Mouse (Mus musculus) ES-E14 (cell line): ENCODE data around the gene Islr. TPM values are rescaled to one million over a fixed set of nuclear protein-coding genes. Genes with fewer than 3 reads are reported as not detected.

Experiments
- DNase-seq: peaks from one replicate; pipeline ENCODE4 v3.0.0-alpha.2; 2013; ENCODE audit warnings: low read depth, low spot score
- H3K27ac ChIP-seq: 2 replicates; pipeline ENCODE4 v1.5.1; 2012; ENCODE audit warnings: low read depth, mild to moderate bottlenecking, low read length, moderate library complexity, mixed read lengths; ENCODE audit not compliant: poor library complexity, insufficient read depth, severe bottlenecking
- H3K36me3 ChIP-seq: 2 replicates; pipeline ENCODE4 v1.6.1; 2012; ENCODE audit warnings: mild to moderate bottlenecking, low read length, moderate library complexity, mixed read lengths; ENCODE audit not compliant: control insufficient read depth, poor library complexity, insufficient read depth, severe bottlenecking
- H3K4me1 ChIP-seq, 2 experiments: fragments of 150-350 bp in 1 of 2; sonication (generic) in 1 of 2; 2 replicates each; pipeline ENCODE4 v1.6.1; 2012; ENCODE audit warnings: low read length in 2 of 2, mild to moderate bottlenecking in 1 of 2, mixed read lengths in 1 of 2; ENCODE audit not compliant: control insufficient read depth in 2 of 2, insufficient read depth in 2 of 2, poor library complexity in 1 of 2
- H3K4me3 ChIP-seq, 2 experiments: fragments of 150-350 bp in 1 of 2; sonication (generic) in 1 of 2; 2 replicates each; pipeline ENCODE4 v1.5.1; 2012; ENCODE audit warnings: low read length in 2 of 2, low read depth in 1 of 2, mild to moderate bottlenecking in 1 of 2, mixed read lengths in 1 of 2; ENCODE audit not compliant: insufficient read depth in 1 of 2, poor library complexity in 1 of 2, severe bottlenecking in 1 of 2
- H3K9ac ChIP-seq: 2 replicates; pipeline ENCODE4 v1.6.1; 2012; ENCODE audit warnings: low read depth, mild to moderate bottlenecking, low read length, mixed read lengths; ENCODE audit not compliant: poor library complexity, insufficient read depth, severe bottlenecking
- H3K9me3 ChIP-seq: fragments of 150-350 bp; sonication (generic); 2 replicates; pipeline ENCODE4 v1.6.1; 2012; ENCODE audit warnings: low read depth, mild to moderate bottlenecking, low read length; ENCODE audit not compliant: control insufficient read depth, insufficient read depth
- CHD2 ChIP-seq: IDR thresholded peaks from 2 replicates; pipeline ENCODE4 v1.6.1; 2014; ENCODE audit warnings: mild to moderate bottlenecking, low read depth, low read length, inconsistent platforms
- HCFC1 ChIP-seq: IDR thresholded peaks from 2 replicates; pipeline ENCODE4 v1.6.1; 2012; ENCODE audit warnings: low read length, inconsistent platforms, borderline replicate concordance; ENCODE audit not compliant: insufficient read depth
- MAFK ChIP-seq: IDR thresholded peaks from 2 replicates; pipeline ENCODE4 v1.6.1; 2014; ENCODE audit warnings: mild to moderate bottlenecking, low read depth, low read length, inconsistent platforms; ENCODE audit not compliant: insufficient read depth
- ZC3H11A ChIP-seq: IDR thresholded peaks from 2 replicates; pipeline ENCODE4 v1.6.1; 2012; ENCODE audit warnings: low read depth, mild to moderate bottlenecking, inconsistent platforms, low read length, borderline replicate concordance
- ZNF384 ChIP-seq: IDR thresholded peaks from 2 replicates; pipeline ENCODE4 v1.6.1; 2012; ENCODE audit warnings: low read depth, low read length, inconsistent platforms
- in situ Hi-C, 2 experiments: fragments of 600-800 bp; cut with MboI; formaldehyde crosslinking; loops; one replicate each; pipeline ENCODE4 v1.15.1; 2025; ENCODE audit warnings: low sequenced_read_pairs in 2 of 2, inconsistent platforms in 1 of 2; ENCODE audit not compliant: unreplicated experiment in 2 of 2
- total RNA-seq: library from RNA; depleted of rRNA; stranded (reverse); fragments of 300-350 nt; gene quantifications from 2 replicates; pipeline ENCODE4 v1.2.3, GENCODE M21; 2012

Islr gene
- total RNA-seq, 1 experiment = 0.22 TPM

GRCm38 (mm10) chr9:58143419-58143818 lies 60.7 kb downstream of the Islr start:
- Histone ChIP-seq H3K36me3 (no peaks in the 10 kb centered on the region), H3K9ac (no peak overlapping the region), H3K9me3 (no peaks in the 10 kb centered on the region), H3K27ac (no peak overlapping the region), H3K4me3 (no peak overlapping the region), H3K4me1 (peaks cover 0 to 4% of the 10 kb centered on the region in 2 experiments; a peak in 1 of 4 replicates)
- TF ChIP-seq HCFC1 (no peak), ZC3H11A (no peak), ZNF384 (no peak), CHD2 (no peak), MAFK (no peak)
- no peak for DNase-seq
- in situ Hi-C loops = no loop called here

DNA sequence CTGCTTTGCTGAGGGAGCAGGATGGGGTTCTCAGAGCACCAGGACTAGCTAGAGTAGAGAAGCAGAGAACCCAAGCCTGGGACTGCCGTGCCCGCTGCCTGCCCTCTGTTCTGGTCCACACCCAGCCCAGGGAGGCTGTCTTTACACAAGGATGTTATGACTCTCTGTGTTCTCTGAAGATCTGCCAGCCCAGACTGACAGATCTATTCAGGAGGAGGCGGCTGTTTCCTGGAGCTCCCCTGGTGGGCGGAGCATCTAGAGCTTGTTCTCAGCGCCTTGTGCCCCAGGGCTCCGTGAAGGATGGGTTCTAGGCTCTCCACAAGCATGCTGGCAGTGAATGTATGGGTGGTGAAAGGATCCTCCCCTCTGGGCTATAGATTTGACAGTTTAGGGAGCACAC lies 64.2 kb downstream of the Islr start:
- in situ Hi-C loops = no loop called here
- H3K9ac ChIP-seq = no peak overlapping the region
- no peaks in the 10 kb centered on the region for H3K9me3 ChIP-seq
- DNase-seq = no peak
- no peak overlapping the region for H3K27ac ChIP-seq
- H3K4me3 ChIP-seq = no peak overlapping the region
- TF ChIP-seq CHD2 = no peak
- no peak for TF ChIP-seq ZNF384
- TF ChIP-seq ZC3H11A = no peak
- TF ChIP-seq MAFK = no peak
- TF ChIP-seq HCFC1 = no peak
- peaks cover 2 to 10% of the 10 kb centered on the region in 2 experiments; a peak in 2 of 4 replicates for H3K4me1 ChIP-seq
- H3K36me3 ChIP-seq = no peaks in the 10 kb centered on the region

DNA sequence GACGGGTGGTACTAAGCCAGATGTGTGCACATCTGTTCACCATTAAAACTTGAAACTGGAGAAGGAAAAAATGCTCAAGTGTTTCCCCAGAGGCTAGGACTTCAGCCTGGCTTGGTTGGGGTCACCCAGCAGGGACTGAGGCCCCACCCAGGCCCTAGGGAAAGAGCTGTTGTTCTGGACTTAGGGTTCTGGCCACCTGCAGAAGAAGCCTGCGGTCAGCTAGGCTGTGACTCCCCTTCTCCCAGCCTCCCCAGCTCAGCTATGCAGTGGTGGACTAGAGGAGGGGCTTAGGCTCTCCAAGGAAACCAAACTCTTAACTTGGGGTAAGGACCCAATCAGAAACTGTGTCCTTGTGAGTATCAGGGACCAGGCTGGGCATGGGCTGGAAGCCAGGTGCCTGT lies 68.2 kb downstream of the Islr start:
- Histone ChIP-seq H3K4me3 (no peak overlapping the region), H3K4me1 (peaks cover 2 to 16% of the 10 kb centered on the region in 2 experiments; a peak in 2 of 4 replicates), H3K36me3 (no peaks in the 10 kb centered on the region), H3K9ac (no peak overlapping the region), H3K27ac (no peak overlapping the region), H3K9me3 (no peaks in the 10 kb centered on the region)
- in situ Hi-C loops = no loop called here
- DNase-seq = no peak
- TF ChIP-seq ZC3H11A (no peak), CHD2 (no peak), ZNF384 (no peak), HCFC1 (no peak), MAFK (no peak)

- Histone ChIP-seq H3K9me3 (no peaks in the 10 kb centered on the region), H3K4me3 (no peak overlapping the region), H3K4me1 (peaks cover 2 to 14% of the 10 kb centered on the region in 2 experiments; a peak in 2 of 4 replicates), H3K27ac (no peak overlapping the region), H3K9ac (no peak overlapping the region), H3K36me3 (no peaks in the 10 kb centered on the region)
- in situ Hi-C loops = no loop called here
- no peak for TF ChIP-seq ZC3H11A
- no peak for TF ChIP-seq ZNF384
- TF ChIP-seq CHD2 = no peak
- DNase-seq = no peak
Observed at GRCm38 (mm10) chr9:58134906-58135305, 69.2 kb downstream of the Islr start.
